Mouse (Mus musculus) kidney, postnatal 14 days (tissue): ENCODE results near the gene Tctex1d1.

Experiments used
- DNase-seq: peaks from one replicate; pipeline ENCODE4 v3.0.0; 2022; ENCODE audit warnings: mixed read lengths

Gene Tctex1d1

DNA sequence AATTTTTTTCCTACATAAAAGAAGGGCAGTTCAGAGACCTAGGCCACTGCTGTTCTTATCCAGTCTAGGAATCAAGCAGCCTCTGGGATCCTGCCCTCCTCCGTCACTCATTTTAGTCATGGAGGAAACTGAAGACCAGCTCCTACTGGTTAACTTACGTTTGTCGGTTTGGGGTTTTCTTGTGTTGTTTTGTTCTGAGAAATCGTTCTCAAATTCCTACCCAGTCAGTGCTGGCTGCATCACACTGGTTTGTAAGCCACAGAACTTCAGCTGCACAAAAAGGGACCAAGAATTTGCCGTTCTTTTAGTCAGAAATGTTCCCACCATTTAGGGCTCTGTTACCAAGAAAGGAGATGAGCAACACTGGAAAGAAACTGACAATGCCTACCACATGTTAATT is 11.0 kb downstream of the Tctex1d1 start:
- DNase-seq: no peak

DNA sequence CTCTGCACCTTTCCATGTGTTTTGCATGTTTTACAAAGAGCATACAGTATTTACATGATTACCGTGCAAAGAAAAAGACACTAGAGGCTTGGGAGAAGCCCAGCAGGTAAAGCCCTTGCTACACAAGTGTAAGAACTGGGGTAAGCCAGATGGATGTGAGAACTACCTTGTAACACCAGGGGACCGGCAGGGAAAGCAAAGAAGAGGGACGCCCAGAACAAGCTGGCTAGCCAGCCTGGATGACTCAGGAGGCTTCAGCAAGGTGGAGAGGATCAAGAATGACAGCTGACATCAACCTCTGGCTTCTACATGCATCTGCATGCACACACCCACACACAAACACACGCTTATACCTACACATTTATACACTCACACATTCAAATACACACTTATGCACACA is 11.6 kb downstream of the Tctex1d1 start:
- no peak for DNase-seq

DNA sequence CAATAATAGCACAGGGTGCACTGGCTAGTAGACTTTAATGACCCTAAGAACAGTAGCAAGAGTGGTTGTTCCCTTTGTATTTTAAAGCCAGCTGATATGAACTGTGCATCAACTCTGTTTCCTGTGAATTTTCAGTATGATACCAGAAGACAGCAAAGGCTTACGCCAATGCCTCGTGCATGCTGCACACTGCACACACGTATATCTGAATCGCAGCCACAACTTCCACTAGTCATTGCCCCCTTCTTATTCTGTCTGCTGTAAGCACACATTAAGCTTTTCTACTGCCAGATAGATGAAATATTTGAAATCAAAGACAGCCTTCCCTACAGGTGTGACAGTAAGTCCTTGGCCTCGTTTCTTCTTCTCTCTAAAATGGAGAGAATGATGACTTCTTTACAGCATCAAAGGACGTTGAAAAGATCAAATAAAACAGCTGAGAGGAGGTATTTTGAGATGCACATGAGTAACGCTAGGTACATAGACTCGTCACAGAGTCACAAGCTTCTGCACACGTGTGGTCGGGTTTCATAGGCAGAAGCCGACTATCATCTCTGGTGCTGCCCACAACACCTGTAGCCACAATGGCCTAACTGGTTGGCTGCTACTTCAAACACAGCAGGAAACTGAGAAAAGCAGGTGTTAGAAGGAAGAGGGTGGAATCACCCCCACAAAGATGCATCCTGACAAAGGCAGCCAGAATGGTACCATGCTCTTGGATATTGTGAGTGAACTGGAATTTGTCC is 12.4 kb downstream of the Tctex1d1 start:
- no peak for DNase-seq

DNA sequence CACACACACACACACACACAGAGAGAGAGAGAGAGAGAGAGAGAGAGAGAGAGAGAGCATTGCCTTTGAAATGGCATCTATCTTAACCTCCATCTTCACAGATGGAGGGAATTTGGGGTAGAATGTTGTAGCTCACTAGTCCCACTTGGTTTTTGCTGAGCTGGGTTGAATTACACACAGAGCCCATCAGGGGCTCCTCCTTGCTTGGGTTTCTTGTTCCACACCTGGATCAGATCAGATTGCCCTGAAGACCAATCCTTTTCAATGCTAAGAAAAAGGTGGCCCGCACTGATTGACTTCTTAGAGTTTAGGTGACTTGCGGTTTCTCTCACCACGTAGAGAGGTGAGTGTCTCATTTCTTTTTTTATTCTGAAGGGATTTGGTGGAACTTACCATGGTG is 13.3 kb downstream of the Tctex1d1 start:
- DNase-seq: no peak

GRCm38 (mm10) chr4:103004681-103005080 is 26.3 kb downstream of the Tctex1d1 start:
- no peak for DNase-seq

DNA sequence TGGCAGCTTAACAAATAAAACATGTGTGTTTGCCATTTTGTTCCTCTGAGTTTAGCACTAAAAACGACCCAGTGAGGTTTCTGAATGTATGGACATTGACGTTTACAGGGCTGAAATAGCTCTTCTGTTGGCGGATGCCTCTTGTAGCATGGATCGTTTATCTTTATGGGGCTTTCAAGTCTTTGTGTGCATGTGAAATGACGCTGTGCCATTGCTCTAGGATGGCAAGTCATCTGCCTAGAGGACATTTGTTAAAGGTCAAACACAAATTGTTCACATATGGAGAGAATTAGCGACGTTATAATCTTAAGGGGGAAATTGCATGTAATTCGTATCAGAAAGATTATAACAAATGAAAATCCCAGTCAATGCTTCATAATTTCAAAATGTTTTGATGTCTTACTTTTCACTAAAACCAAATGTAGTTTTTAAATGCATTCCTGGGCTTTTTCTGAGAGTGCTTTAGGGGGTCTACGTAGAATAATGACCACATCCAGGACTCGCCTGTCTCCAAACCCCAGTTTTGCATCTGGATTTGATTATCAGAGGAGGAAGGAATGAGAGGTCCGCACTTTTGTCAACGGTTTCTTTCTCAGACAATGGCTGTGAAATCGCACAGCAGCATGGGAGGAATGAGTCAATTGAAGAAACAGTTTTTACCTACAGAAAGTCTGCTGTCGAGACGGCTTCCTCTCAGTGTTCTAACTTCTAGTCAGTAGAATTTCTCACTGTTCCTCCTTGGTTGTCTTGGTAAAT is 27.0 kb downstream of the Tctex1d1 start:
- DNase-seq: no peak

DNA sequence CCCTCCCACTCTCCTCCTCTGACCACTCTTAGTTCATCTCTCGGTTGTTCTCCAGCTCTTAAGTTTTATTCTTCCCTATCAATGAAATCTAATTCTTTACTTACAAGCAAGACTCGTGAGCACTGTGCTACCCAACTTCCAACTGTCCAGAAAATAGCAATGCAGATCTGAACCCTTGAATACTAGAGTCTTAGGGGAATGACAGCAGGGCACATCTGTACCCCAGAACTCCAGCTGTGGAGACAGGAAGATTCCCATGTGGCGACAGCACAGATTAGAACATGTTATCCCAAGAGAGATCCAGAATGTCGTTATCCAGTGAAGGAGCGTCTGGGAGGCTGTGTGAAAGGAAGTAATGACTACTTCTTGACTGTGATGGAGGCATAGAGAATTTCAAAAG is 27.9 kb downstream of the Tctex1d1 start:
- no peak for DNase-seq

DNA sequence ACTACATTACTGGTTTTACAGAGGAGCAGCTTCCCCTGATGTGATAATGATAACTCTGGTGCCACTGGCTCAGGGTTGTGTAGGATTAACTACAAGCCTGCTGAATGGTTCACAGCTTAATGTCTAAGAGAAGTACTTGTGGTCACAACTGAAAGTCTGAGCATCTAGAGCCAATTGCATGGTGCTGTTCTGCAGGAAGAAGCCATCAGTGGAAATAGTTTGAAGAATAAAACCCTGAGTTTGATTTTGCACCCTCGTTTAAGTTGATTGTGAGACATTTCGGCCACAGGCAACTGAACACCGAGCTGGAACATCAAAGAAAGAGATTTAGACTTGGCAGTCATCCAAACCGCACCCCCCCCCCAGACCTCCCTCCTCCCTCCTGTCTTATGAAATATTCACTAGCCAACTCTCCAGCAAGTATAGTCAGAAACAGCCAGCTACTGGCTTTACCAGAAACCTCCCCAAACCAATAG is 28.6 kb downstream of the Tctex1d1 start:
- peak; percentile 14 for DNase-seq

- DNase-seq: no peak
Measured at GRCm38 (mm10) chr4:103010734-103011133, 32.3 kb downstream of the Tctex1d1 start.

- DNase-seq: no peak
Measured at GRCm38 (mm10) chr4:103011823-103012222, 33.4 kb downstream of the Tctex1d1 start.

DNA sequence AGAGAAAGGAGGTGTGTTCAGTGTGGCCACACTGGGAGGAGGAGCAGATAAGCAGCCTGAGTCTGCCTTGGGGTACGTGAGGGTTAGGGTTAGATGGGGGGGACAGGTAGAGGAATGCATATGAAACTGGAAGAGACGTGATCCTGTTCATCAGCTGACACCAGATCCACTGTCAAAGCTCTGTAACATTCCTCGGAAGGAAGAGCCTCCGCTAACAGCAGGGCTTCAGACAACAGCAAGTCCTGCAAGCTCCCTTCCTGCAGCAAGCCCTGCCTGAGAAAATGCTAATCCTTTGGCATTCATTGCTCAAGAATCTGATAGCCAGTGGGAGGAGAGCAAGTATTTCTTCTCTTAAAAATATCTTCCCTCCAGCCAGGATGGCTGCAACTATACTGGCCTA is 35.1 kb downstream of the Tctex1d1 start:
- no peak for DNase-seq

- DNase-seq: no peak
Measured at GRCm38 (mm10) chr4:103026621-103027020, 48.2 kb downstream of the Tctex1d1 start, which contains the start of gene Insl5. TSS of gene Insl5 (minus strand) at chr4:103026842.

DNA sequence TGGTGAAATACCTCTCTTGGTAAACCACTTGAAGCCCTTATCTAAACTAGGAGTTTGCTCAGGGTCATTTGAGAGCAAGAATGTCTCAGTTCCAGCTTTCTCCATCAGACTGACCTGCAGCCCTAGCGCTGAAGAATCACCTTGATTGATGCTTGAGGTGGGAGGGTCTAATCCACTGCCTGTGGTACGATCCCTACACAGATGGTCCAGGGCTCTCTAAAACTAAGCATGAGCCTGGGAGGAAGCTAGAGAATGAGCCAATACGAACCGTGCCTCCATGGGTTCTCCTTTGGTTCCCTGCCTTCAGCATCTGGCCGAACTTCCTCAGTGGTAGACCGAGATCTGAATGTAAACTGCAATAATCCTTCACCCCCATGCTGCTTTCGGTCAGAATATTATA is 49.3 kb downstream of the Tctex1d1 start:
- no peak for DNase-seq

DNA sequence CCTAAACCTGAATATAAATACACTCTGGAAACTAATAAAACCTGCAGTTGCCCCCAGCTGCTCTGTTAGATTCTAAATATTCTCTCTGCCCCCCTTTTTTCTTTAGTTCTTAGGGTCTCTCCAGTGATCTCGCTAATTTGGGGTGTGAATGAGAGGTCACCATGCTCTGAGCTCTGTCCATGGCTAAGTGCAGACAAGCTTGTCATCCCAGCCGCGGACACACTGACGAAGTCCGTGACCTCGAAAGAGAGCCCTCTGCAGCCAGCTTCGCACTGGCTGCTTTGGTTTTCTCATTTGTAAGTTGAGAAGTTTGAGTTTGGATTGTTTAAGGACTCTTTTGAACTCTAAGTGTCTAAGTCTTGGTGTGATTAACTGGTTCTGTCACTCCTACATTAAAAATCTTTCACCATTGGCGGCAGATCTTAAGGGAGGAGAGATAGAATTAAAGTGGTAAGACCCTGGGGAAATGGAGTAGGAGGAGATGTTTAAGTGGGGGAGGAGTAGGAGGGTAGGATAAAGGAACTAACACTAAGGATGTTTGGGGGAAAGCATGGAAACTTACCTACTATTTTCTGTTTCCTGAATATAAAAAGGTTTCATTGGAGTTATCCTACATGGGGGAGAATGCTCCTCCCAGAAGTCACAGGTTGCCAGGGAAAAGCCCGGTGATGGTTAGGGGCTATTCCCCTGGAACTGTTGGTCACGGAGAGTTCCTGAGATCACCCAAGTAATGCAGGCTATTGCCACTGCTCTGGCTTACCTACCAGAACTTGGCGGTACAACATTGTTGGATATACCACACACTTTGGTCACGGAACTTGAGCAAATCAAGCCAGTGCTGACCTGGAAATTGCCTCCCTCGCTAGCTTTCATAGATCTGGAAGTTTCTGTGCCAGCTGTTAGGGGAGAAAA is 50.0 kb downstream of the Tctex1d1 start:
- DNase-seq: no peak

DNA sequence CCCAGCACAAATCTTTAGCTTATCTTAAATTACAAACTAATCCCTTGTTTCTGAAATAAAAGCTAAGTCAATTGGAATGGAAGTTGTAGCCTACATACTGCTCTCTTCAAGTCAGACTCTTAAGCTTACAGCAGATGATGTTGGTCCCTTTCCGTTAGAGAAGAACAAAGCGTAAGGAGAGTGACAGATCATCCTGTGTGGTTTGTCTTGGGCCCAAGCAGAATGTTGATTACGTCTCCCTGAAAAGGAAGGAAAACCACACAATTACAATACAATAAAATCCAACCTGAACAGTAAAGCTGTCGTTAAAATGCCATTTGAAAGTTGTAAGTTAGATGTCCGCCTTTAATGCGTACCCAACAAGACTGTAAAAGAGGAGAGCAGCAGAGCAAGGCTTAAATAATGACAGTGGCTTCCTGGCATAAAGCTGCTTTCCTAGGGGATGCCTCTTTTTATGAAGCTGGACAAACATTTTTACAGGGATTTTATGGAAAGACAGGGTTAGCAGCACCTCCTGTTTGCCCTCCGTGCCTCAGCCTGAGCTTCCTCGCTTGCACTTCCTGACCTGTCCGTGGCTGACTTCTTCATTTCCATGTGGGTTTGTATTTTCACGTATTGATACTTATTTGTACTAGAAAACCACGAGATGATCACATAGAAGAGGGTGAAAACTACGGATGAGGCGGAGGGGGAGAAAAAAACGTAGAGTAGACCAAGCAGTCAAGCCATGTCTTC is 60.9 kb downstream of the Tctex1d1 start:
- DNase-seq: no peak

- no peak for DNase-seq
Measured at GRCm38 (mm10) chr4:103039838-103040191, 61.4 kb downstream of the Tctex1d1 start.

- no peak for DNase-seq
Measured at GRCm38 (mm10) chr4:103042997-103043396, 64.6 kb downstream of the Tctex1d1 start.

DNA sequence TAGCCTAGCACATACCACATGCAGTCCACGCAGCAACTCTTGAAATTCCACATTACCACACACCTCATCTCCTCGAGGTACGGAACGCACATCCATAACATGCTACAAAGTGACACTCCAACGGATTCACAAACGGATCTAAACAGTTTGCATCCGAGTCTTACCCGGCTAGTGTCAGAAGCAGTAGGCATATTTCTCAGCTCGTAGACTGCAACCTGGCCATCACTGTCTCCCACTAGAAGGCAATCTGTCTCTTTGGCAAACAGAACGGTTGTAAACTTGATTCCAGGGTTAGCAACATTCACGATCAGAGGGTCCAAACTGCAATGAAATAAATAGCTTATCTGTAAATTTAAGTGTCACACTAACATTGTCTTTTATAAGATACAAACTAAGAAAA is 69.6 kb downstream of the Tctex1d1 start:
- no peak for DNase-seq
